Mouse (Mus musculus) limb, embryonic 14.5 days (tissue): Measurements from ENCODE around the gene Tmem145. TPM values are rescaled to one million over a fixed set of nuclear protein-coding genes. Genes with fewer than 3 reads are reported as not detected.
"Not testable (repeated sequence)": the region's sequence is repeated elsewhere in the genome, so short reads cannot be mapped to it uniquely, and the experiment has no call there.

ENCODE experiments used
- ATAC-seq: fragments of 200-750 bp; cut with Nextera tagmentation; 2 replicates; pipeline ENCODE4 v1.8.0; 2017; ENCODE audit warnings: low read depth, moderate number of reproducible peaks, moderate TSS enrichment; ENCODE audit not compliant: low FRiP score
- DNase-seq: peaks from one replicate; pipeline ENCODE4 v3.0.0-alpha.2; 2015; ENCODE audit warnings: low spot score
- H3K27ac ChIP-seq: fragments of 300-500 bp; sonication (generic); replicated peaks from 2 replicates; pipeline ENCODE4 v1.5.1; 2014; ENCODE audit warnings: low read depth, mild to moderate bottlenecking, low read length, moderate library complexity, mixed read lengths
- H3K27me3 ChIP-seq: fragments of 300-500 bp; sonication (generic); 2 replicates; pipeline ENCODE4 v1.6.1; 2014; ENCODE audit warnings: low read length, mixed read lengths; ENCODE audit not compliant: control insufficient read depth, insufficient read depth
- H3K36me3 ChIP-seq: fragments of 300-500 bp; sonication (generic); 2 replicates; pipeline ENCODE4 v1.6.1; 2014; ENCODE audit warnings: mild to moderate bottlenecking, low read length, moderate library complexity, mixed read lengths; ENCODE audit not compliant: control insufficient read depth, insufficient read depth
- H3K4me1 ChIP-seq: fragments of 300-500 bp; sonication (generic); 2 replicates; pipeline ENCODE4 v1.6.1; 2014; ENCODE audit warnings: antibody characterized with exemption, low read length, mixed read lengths; ENCODE audit not compliant: control insufficient read depth, insufficient read depth
- H3K4me2 ChIP-seq: fragments of 300-500 bp; sonication (generic); replicated peaks from 2 replicates; pipeline ENCODE4 v1.6.1; 2014; ENCODE audit warnings: low read depth, mild to moderate bottlenecking, low read length, moderate library complexity; ENCODE audit not compliant: severe bottlenecking
- H3K4me3 ChIP-seq: fragments of 300-500 bp; sonication (generic); replicated peaks from 2 replicates; pipeline ENCODE4 v1.5.1; 2014; ENCODE audit warnings: low read length
- H3K9ac ChIP-seq: fragments of 300-500 bp; sonication (generic); 2 replicates; pipeline ENCODE4 v1.6.1; 2014; ENCODE audit warnings: mild to moderate bottlenecking, low read depth, low read length, moderate library complexity; ENCODE audit not compliant: severe bottlenecking
- H3K9me3 ChIP-seq: fragments of 300-500 bp; sonication (generic); 2 replicates; pipeline ENCODE4 v1.6.1; 2016; ENCODE audit warnings: low read length; ENCODE audit not compliant: control insufficient read depth
- POLR2A ChIP-seq: fragments of 200-500 bp; IDR thresholded peaks from 2 replicates; pipeline ENCODE4 v1.8.0; 2012; ENCODE audit warnings: inconsistent platforms, mild to moderate bottlenecking, moderate library complexity, borderline replicate concordance; ENCODE audit not compliant: insufficient read depth, insufficient read length; ENCODE audit errors: extremely low read depth
- WGBS: fragments of 180-500 bp; shearing (Covaris S2); extraction: QIAGEN DNeasy Blood & Tissue Kit; methylation state at CpG from one replicate; pipeline ENCODE4 v1.1.7; 2014; 5-methylcytosine and 5-hydroxymethylcytosine counted together
- polyA plus RNA-seq, 2 experiments: library from polyadenylated mRNA; depleted of rRNA in 1 of 2; stranded (reverse) in 1 of 2; unstranded in 1 of 2; fragments of >200 nt; fragmentation: Nextera tagmentation in 1 of 2; extraction: Ambion mirVana in 1 of 2; gene quantifications; 2 replicates each; pipeline versions ENCODE4 v1.2.1 to v1.2.3; 2012 to 2014

The Tmem145 gene
- polyA plus RNA-seq, 2 experiments, result 0.80 to 4.4 TPM

GRCm38 (mm10) chr7:25316532-25317445 lies 10.9 kb downstream of the Tmem145 start, which contains the start of gene Megf8:
TSS of gene Megf8 (plus strand) at chr7:25317164.
- H3K9ac ChIP-seq, result peak within 1 kb of the TSS; percentile 69
- under 1% methylated on average over 52 of the region's 52 CpGs for WGBS
- DNase-seq (peak; percentile 100), ATAC-seq (peak; percentile 98)
- H3K36me3 ChIP-seq, result no peaks in the 10 kb centered on the region
- peak within 1 kb of the TSS; percentile 98 for H3K4me2 ChIP-seq
- H3K27me3 ChIP-seq, result peaks cover 31% of the 10 kb centered on the region
- peak within 1 kb of the TSS; percentile 81 for H3K27ac ChIP-seq
- no peaks in the 10 kb centered on the region for H3K9me3 ChIP-seq
- peaks cover 19% of the 10 kb centered on the region for H3K4me1 ChIP-seq
- peak; percentile 29; the same call in 1 of the 2 replicates for TF ChIP-seq POLR2A
- peak within 1 kb of the TSS; percentile 70 for H3K4me3 ChIP-seq

GRCm38 (mm10) chr7:25317446-25317999 lies 11.6 kb downstream of the Tmem145 start:
- H3K9me3 ChIP-seq, result no peaks in the 10 kb centered on the region
- TF ChIP-seq POLR2A, result no peak
- 12% methylated on average over 21 of the region's 21 CpGs for WGBS

GRCm38 (mm10) chr7:25322058-25322484 lies 16.2 kb downstream of the Tmem145 start:
- H3K4me3 ChIP-seq, result peak overlapping the region; percentile 14
- ATAC-seq, result peak; percentile 90
- 0% methylated on average over 6 of the region's 6 CpGs for WGBS

More at GRCm38 (mm10) chr7:25317446-25317999, 11.6 kb downstream of the Tmem145 start:
- peaks cover 27% of the 10 kb centered on the region for H3K27me3 ChIP-seq
- H3K9ac ChIP-seq, result peak overlapping the region; percentile 69
- DNase-seq, result no peak
- peak overlapping the region; percentile 70 for H3K4me3 ChIP-seq
- H3K27ac ChIP-seq, result peak overlapping the region; percentile 81
- H3K36me3 ChIP-seq, result no peaks in the 10 kb centered on the region
- ATAC-seq, result no peak
- H3K4me1 ChIP-seq, result peaks cover 21% of the 10 kb centered on the region
- H3K4me2 ChIP-seq, result peak overlapping the region; percentile 98

GRCm38 (mm10) chr7:25323219-25323618 lies 17.3 kb downstream of the Tmem145 start:
- ATAC-seq (no peak), DNase-seq (no peak)
- Histone ChIP-seq H3K9ac (no peak overlapping the region), H3K27me3 (no peaks in the 10 kb centered on the region), H3K4me3 (no peak overlapping the region), H3K4me2 (no peak overlapping the region), H3K4me1 (peaks cover 9% of the 10 kb centered on the region), H3K9me3 (no peaks in the 10 kb centered on the region), H3K27ac (no peak overlapping the region), H3K36me3 (peaks cover 14% of the 10 kb centered on the region)
- no peak for TF ChIP-seq POLR2A
- 89% methylated on average over 2 of the region's 2 CpGs for WGBS

More at GRCm38 (mm10) chr7:25322058-25322484, 16.2 kb downstream of the Tmem145 start:
- Histone ChIP-seq H3K4me2 (peak overlapping the region; percentile 38), H3K4me1 (peaks cover 9% of the 10 kb centered on the region), H3K27me3 (no peaks in the 10 kb centered on the region), H3K36me3 (0 out of 2 replicates have a peak, but pooled peaks cover 4% of the 10 kb centered on the region), H3K9ac (no peak overlapping the region), H3K27ac (peak overlapping the region; percentile 85), H3K9me3 (no peaks in the 10 kb centered on the region)
- DNase-seq, result peak; percentile 92
- TF ChIP-seq POLR2A, result 0 out of 2 replicates have a peak, but pooled peaks have one; percentile 14

- peaks cover 27% of the 10 kb centered on the region for H3K36me3 ChIP-seq
- not testable (repeated sequence) for H3K4me3 ChIP-seq, H3K27me3 ChIP-seq, H3K4me1 ChIP-seq, H3K27ac ChIP-seq, DNase-seq, H3K9me3 ChIP-seq, ATAC-seq, H3K9ac ChIP-seq, H3K4me2 ChIP-seq
- WGBS, result 91% methylated on average over 6 of the region's 6 CpGs
These were observed 19.5 kb downstream of the Tmem145 start for GRCm38 (mm10) chr7:25325431-25325830.
